Mouse (Mus musculus) embryonic facial prominence, embryonic 14.5 days (tissue): ENCODE data around the gene Msmp. TPM values are rescaled to one million over a fixed set of nuclear protein-coding genes. Genes with fewer than 3 reads are reported as not detected.

Source experiments
- ATAC-seq: fragments of 200-750 bp; cut with Nextera tagmentation; 2 replicates; pipeline ENCODE4 v1.8.0; 2017; ENCODE audit warnings: low read depth, moderate number of reproducible peaks, moderate TSS enrichment
- DNase-seq: peaks from one replicate; pipeline ENCODE4 v3.0.0-alpha.2; 2015; ENCODE audit warnings: low spot score
- H3K27ac ChIP-seq: fragments of 300-500 bp; sonication (generic); replicated peaks from 2 replicates; pipeline ENCODE4 v1.5.1; 2014; ENCODE audit warnings: low read depth, mild to moderate bottlenecking, low read length, moderate library complexity
- H3K27me3 ChIP-seq: fragments of 300-500 bp; sonication (generic); replicated peaks from 2 replicates; pipeline ENCODE4 v1.6.1; 2014; ENCODE audit warnings: low read length; ENCODE audit not compliant: control insufficient read depth, insufficient read depth
- H3K36me3 ChIP-seq: fragments of 300-500 bp; sonication (generic); 2 replicates; pipeline ENCODE4 v1.6.1; 2014; ENCODE audit warnings: low read length, mixed read lengths; ENCODE audit not compliant: control insufficient read depth, insufficient read depth
- H3K4me1 ChIP-seq: fragments of 300-500 bp; sonication (generic); 2 replicates; pipeline ENCODE4 v1.6.1; 2014; ENCODE audit warnings: antibody characterized with exemption, low read length; ENCODE audit not compliant: control insufficient read depth, insufficient read depth
- H3K4me2 ChIP-seq: fragments of 300-500 bp; sonication (generic); 2 replicates; pipeline ENCODE4 v1.6.1; 2014; ENCODE audit warnings: low read depth, mild to moderate bottlenecking, low read length, moderate library complexity, mixed read lengths
- H3K4me3 ChIP-seq: fragments of 300-500 bp; sonication (generic); 2 replicates; pipeline ENCODE4 v1.5.1; 2014; ENCODE audit warnings: low read depth, mild to moderate bottlenecking, low read length
- H3K9ac ChIP-seq: fragments of 300-500 bp; sonication (generic); 2 replicates; pipeline ENCODE4 v1.6.1; 2014; ENCODE audit warnings: low read depth, mild to moderate bottlenecking, low read length, moderate library complexity, mixed read lengths
- H3K9me3 ChIP-seq: fragments of 300-500 bp; sonication (generic); 2 replicates; pipeline ENCODE4 v1.6.1; 2016; ENCODE audit warnings: low read length; ENCODE audit not compliant: control insufficient read depth
- WGBS: fragments of 180-500 bp; shearing (Covaris S2); extraction: QIAGEN DNeasy Blood & Tissue Kit; methylation state at CpG from one replicate; pipeline ENCODE4 v1.1.7; 2014; 5-methylcytosine and 5-hydroxymethylcytosine counted together
- polyA plus RNA-seq: library from polyadenylated mRNA; unstranded; fragments of >200 nt; fragmentation: Nextera tagmentation; extraction: Ambion mirVana; gene quantifications from 2 replicates; pipeline ENCODE4 v1.2.1, GENCODE M21; 2014

Gene Msmp
- polyA plus RNA-seq, 1 experiment from 2014 or later: 1.3 TPM

GRCm38 (mm10) chr4:43629106-43629817 is 45.0 kb upstream of the Msmp start:
- DNase-seq (peak; percentile 32), ATAC-seq (0 out of 2 replicates have a peak, but pooled peaks have one; percentile 19)
- H3K36me3 ChIP-seq: no peaks in the 10 kb centered on the region
- peaks cover 31% of the 10 kb centered on the region for H3K4me1 ChIP-seq
- no peak overlapping the region for H3K27ac ChIP-seq
- no peak overlapping the region for H3K4me2 ChIP-seq
- no peak overlapping the region for H3K9ac ChIP-seq
- no peaks in the 10 kb centered on the region for H3K27me3 ChIP-seq
- WGBS: 35% methylated on average over 20 of the region's 20 CpGs
- no peak overlapping the region for H3K4me3 ChIP-seq
- peaks cover 22% of the 10 kb centered on the region for H3K9me3 ChIP-seq

DNA sequence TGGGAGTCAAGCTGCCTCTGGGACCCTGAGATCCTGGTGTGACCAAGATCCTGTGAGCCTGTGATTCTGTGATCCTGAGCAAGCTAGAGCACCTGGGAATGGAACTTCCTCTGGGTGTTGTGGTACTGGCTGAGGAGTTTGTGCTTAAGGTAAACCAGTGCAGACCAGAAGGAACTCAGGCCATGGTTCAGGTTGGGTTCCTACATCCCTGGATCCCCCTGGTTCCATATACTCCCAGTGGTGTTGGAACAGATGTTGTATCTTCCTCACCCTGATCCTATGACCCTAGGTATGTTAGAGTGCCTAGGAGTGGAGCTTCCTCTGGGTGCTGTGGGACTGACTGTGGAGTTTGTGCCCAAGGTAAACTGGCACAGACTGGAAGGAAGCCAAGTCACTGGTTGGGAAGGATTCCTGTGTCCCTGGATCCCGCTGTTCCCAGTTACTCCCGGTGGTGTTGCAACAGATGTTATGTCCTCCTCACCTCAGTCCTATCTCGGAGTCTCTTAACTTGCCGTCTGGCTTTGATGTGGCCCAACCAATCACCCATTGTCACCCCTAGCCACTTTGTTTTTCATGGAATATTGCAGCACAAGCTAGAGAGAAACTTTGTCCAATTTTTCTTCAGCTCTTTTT is 36.0 kb upstream of the Msmp start:
- WGBS: 83% methylated on average over 4 of the region's 4 CpGs
- ATAC-seq: no peak
- no peaks in the 10 kb centered on the region for H3K36me3 ChIP-seq

GRCm38 (mm10) chr4:43613060-43613730 is 28.9 kb upstream of the Msmp start:
- Histone ChIP-seq H3K4me3 (no peak overlapping the region), H3K4me2 (no peak overlapping the region), H3K9ac (no peak overlapping the region), H3K27me3 (no peaks in the 10 kb centered on the region), H3K4me1 (no peaks in the 10 kb centered on the region), H3K27ac (no peak overlapping the region), H3K36me3 (no peaks in the 10 kb centered on the region), H3K9me3 (no peaks in the 10 kb centered on the region)
- ATAC-seq (no peak), DNase-seq (no peak)
- 49% methylated on average over 3 of the region's 3 CpGs for WGBS

More for the DNA sequence above, 36.0 kb upstream of the Msmp start:
- no peak overlapping the region for H3K9ac ChIP-seq
- H3K27ac ChIP-seq: no peak overlapping the region
- H3K4me3 ChIP-seq: no peak overlapping the region
- H3K27me3 ChIP-seq: no peaks in the 10 kb centered on the region
- no peak for DNase-seq
- no peak overlapping the region for H3K4me2 ChIP-seq
- no peaks in the 10 kb centered on the region for H3K4me1 ChIP-seq
- peaks cover 8% of the 10 kb centered on the region for H3K9me3 ChIP-seq

GRCm38 (mm10) chr4:43612534-43612933 is 28.2 kb upstream of the Msmp start:
- DNase-seq (no peak), ATAC-seq (no peak)
- H3K27me3 ChIP-seq: no peaks in the 10 kb centered on the region
- H3K4me3 ChIP-seq: no peak overlapping the region
- H3K27ac ChIP-seq: no peak overlapping the region
- H3K4me1 ChIP-seq: no peaks in the 10 kb centered on the region
- no peaks in the 10 kb centered on the region for H3K36me3 ChIP-seq
- 68% methylated on average over 10 of the region's 10 CpGs for WGBS
- no peak overlapping the region for H3K9ac ChIP-seq
- no peaks in the 10 kb centered on the region for H3K9me3 ChIP-seq
- no peak overlapping the region for H3K4me2 ChIP-seq

DNA sequence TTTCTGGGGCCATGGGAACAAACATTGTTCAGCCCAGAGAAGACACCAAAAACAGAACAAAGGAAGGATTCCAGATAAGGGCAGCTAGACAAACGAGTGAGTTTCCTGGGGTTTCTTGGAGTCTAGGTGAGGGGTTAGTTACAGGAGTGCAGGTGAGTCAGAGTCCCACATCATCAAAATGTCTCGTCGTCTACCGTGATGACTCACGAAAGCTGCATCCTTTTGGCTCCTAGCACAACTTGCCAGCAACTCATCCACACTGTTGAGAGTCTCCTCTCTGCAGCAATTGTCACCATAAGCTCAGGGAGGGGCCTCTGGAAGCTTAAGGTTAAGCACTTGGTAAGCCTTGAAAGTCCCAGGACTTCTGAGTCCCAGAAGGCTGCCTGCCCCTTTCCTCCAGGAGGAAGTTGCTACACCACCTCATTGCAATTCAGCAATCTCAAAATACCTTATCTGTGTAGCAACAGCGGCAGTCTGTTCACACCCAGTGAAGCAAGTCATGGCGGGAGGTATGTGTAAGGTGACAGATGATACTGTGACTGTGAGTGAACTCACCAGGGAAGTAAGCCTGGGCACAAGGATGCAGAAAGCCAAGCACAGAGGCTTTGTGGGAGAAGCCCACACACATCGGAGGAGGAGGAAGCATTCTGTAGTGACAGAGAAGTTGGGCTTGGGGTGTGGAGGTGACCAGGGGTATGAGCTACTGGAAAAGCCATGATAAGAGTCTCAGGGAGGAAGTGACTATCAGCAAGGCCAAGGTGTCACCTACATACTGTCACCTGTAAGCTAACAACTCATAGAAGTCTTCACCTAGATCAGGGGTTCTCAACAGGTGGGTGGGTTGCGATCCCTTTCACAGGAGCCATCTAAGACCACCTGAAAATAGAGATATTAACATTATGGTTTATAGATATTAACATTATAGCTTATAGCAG is 20.7 kb upstream of the Msmp start:
- WGBS: 73% methylated on average over 9 of the region's 9 CpGs
- Histone ChIP-seq H3K27ac (no peak overlapping the region), H3K4me1 (no peaks in the 10 kb centered on the region), H3K9ac (no peak overlapping the region), H3K36me3 (no peaks in the 10 kb centered on the region), H3K4me2 (no peak overlapping the region), H3K27me3 (no peaks in the 10 kb centered on the region), H3K4me3 (no peak overlapping the region), H3K9me3 (no peaks in the 10 kb centered on the region)
- DNase-seq: no peak
- ATAC-seq: no peak

DNA sequence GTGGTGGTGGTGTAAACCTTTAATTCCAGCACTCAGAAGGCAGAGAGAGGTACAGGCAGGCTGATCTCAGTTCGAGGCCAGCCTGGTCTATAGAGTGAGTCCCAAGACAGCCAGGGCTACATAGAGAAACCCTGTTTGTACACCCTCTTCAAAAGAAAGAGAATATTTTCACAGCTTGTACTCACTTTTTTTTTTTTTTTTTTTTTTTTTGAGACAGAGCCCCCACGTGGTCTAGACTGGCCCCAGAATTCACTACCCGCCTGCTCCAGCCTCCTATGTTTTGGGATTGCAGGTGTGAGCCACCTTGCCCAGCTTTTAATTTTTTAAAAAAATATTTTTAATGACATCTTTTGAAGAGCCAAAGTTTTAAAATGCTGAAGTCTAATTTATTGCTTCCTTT is 19.8 kb upstream of the Msmp start:
- Histone ChIP-seq H3K4me2 (no peak overlapping the region), H3K4me3 (no peak overlapping the region), H3K27ac (no peak overlapping the region), H3K4me1 (no peaks in the 10 kb centered on the region), H3K9ac (no peak overlapping the region), H3K36me3 (no peaks in the 10 kb centered on the region), H3K9me3 (no peaks in the 10 kb centered on the region), H3K27me3 (no peaks in the 10 kb centered on the region)
- WGBS: 57% methylated on average over 3 of the region's 3 CpGs
- ATAC-seq (no peak), DNase-seq (no peak)

GRCm38 (mm10) chr4:43600195-43600934 is 16.1 kb upstream of the Msmp start:
- Histone ChIP-seq H3K4me1 (no peaks in the 10 kb centered on the region), H3K4me3 (no peak overlapping the region), H3K36me3 (no peaks in the 10 kb centered on the region), H3K27me3 (no peaks in the 10 kb centered on the region), H3K9ac (no peak overlapping the region), H3K4me2 (no peak overlapping the region), H3K27ac (no peak overlapping the region), H3K9me3 (no peaks in the 10 kb centered on the region)
- no peak for ATAC-seq
- 77% methylated on average over 9 of the region's 9 CpGs for WGBS
- DNase-seq: no peak
